Mouse (Mus musculus): ENCODE data around the gene Lrrc4.

The Lrrc4 gene

GRCm38 (mm10) chr6:28831011-28831853, at the start of gene Lrrc4:
Lrrc4 (minus strand) TSS chr6:28831747.
- DNase-seq (ENCODE audit: low spot score in 2 of 2), result no peak

GRCm38 (mm10) chr6:28880909-28881308, 49.4 kb upstream of the Lrrc4 start:
- no peak for DNase-seq (ENCODE audit: low spot score in 2 of 2)

- DNase-seq (ENCODE audit: low spot score in 2 of 2), result no peak
Measured at GRCm38 (mm10) chr6:28879315-28879714, 47.8 kb upstream of the Lrrc4 start.

- no peak for DNase-seq (ENCODE audit: low spot score in 2 of 2)
Measured at GRCm38 (mm10) chr6:28877945-28878666, 46.6 kb upstream of the Lrrc4 start.

DNA sequence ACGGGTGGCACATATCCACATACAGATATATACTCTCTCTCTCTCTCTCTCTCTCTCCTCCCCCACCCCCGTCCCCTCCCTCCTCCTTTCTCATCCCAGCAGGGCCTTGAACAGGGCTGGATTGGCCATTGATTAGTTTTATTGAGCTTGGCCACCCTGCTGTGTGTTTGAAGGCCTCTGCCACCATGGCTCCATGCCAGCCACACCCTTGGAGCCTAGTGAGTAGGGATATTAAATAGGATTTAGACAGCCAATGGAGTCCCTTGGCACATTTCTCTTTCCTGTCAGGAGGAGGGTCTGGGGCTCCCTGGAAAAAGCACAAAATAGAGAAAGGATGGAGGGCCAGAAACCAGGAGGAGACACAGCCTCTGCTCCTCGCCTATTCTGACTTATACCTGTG, 44.9 kb upstream of the Lrrc4 start:
- no peak for DNase-seq (ENCODE audit: low spot score in 2 of 2)

DNA sequence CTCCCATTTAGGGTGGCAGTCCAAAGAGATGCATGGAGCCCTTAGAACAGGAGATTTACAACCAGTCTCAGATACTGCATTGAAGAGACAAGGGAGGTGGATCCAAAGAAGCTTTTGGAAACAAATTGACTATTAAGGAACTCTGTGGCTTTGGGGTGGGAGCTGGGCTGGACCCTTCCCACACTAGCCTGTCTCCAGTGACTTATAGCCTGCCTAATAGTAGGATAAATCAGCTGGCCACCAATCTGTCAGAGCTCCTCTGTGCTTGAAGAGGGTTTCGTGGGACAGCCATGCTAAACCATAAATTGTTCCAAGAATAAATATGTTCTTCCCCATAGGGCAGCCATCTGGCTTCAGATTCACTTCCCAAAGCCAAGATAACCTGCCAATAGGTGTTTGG, 43.8 kb upstream of the Lrrc4 start:
- no peak for DNase-seq (ENCODE audit: low spot score in 2 of 2)

GRCm38 (mm10) chr6:28874759-28875158, 43.2 kb upstream of the Lrrc4 start:
- no peak for DNase-seq (ENCODE audit: low spot score in 2 of 2)

DNA sequence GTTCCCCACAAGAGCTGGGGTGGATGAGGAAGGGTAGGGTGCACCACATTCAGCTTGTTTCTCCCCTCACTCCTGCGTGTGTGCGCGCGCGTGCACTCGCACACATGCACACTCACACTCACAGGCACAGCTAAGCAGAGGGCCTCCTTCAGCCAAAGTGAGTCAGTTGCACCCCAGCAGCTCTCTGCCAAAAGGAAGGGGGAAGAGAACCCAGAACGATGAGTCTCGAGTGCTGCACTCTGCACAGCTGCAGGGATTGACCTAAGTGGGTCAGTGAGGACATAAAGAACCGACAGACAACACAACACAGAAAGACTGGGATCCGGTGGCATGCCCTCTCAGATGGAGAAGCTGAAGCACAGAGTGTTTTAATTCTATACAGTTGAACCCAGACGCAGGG, 42.5 kb upstream of the Lrrc4 start:
- DNase-seq (ENCODE audit: low spot score in 2 of 2), result no peak

DNA sequence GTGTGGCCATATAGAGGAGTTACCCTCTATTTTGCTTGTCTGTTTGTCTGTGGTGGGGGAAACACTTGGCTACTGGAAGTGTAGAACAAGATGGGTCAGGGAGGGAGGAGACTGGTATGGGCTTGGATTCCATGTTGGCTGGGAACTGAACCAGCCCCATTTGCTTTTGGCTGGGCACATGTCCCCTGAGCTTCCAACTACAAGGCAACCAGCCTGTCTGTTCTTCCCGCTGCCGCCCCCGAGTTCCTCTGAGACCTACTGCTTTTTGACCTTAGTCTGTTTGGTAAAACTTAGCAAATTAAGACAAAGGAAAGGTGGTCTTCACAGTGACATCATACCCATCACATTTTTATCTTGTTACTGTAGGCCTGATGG, 40.9 kb upstream of the Lrrc4 start:
- DNase-seq (ENCODE audit: low spot score in 2 of 2), result no peak

GRCm38 (mm10) chr6:28871725-28872420, 40.3 kb upstream of the Lrrc4 start:
- no peak for DNase-seq (ENCODE audit: low spot score in 2 of 2)

DNA sequence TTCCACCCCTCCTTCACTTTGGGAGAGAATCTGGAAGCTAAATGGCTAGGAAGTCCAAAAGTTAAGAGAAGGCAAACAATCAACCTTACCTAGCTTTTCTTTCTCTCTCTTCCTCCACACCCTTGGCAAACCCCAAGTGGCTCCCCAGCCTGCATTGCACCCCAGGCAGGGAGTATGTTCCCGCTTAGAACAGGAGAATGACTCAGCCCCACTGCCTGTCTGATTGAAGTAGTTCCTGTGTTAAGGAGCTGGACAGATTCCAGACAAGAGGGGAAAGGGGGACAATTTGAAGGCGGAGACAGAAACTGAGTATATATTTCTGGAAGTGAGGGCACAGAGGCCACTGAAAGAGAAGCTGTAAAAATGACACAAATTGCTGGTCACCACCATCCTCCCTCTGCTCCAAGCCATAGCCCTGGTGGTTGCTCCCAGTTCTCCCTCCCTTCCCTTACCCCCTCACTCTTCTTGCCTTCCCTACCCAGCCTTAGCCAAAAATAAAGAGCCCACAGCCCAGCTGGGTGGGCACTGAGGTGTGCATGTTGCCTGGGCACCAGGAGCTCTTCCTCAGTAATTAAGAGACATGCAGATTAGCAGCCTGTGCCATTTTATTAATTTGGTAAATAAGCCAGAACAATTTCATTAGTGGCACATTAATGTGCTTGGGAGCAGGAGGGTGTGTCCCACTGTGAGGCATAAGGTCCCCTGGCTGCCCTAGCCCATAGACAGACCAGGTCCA, 36.1 kb upstream of the Lrrc4 start:
- DNase-seq (ENCODE audit: low spot score in 2 of 2), result no peak

- DNase-seq (ENCODE audit: low spot score in 2 of 2), result no peak
Measured at GRCm38 (mm10) chr6:28866206-28866605, 34.7 kb upstream of the Lrrc4 start.

GRCm38 (mm10) chr6:28865112-28865511, 33.6 kb upstream of the Lrrc4 start:
- no peak for DNase-seq (ENCODE audit: low spot score in 2 of 2)

DNA sequence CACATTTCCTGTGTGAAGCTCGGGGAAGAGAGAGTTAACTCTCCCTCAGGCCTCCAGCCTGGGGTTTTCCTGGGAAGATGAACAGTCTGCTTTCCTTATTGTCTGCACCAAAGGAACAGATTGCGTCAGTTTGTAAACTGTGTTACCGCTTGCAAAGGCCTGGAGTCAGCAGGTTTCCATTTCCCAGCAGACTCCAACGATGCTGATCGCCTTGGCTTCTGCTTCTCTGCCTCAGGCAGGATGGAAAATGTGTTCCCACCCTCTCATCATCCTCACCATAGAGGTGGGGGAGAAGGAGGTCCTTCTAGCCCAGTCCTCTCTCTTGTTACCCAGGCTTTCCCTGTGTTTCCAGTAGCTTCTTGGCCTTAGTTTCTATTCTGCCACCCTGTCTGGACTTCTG, 33.1 kb upstream of the Lrrc4 start:
- no peak for DNase-seq (ENCODE audit: low spot score in 2 of 2)

- DNase-seq (ENCODE audit: low spot score in 2 of 2), result no peak
Measured at GRCm38 (mm10) chr6:28862304-28862703, 30.8 kb upstream of the Lrrc4 start.

DNA sequence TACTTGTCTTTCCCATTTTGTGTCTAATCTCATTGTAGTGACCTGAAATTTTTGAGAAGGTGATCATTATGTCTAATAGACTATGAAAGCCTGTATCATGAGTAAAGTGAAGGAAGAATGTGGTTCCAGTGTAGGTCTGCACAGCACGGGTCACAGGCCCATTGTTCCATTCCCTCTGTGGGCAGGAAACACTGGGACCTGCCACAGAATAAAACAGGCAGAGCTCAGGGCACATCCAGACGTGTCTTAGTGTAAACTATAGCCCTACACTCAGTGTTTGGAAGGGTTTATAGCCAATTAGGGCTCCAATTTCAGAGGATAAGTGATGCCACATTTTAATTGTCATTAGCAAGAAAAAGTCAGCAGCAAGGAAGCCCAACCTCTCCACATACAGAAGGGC, 29.4 kb upstream of the Lrrc4 start:
- DNase-seq (ENCODE audit: low spot score in 2 of 2), result no peak

DNA sequence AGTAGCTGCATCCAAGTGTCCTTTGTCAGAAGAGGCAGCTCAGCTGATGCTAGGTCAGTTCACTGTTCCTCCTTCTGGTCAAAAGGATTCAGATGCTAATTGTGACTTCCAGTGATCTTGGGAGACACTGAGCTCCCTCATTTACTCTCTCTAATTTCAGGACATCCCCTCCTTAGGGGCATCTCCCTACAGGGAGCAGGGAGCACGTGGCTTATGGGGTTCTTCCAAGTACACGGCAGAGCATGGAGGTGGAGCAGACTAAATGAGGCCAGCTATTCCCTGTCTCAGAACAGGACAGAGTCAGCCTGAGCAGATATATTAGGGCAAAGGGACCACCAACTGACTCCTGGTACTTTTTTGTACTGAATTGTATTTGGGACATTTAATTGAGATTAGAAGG, 28.9 kb upstream of the Lrrc4 start:
- DNase-seq (ENCODE audit: low spot score in 2 of 2), result no peak

GRCm38 (mm10) chr6:28859094-28859493, 27.5 kb upstream of the Lrrc4 start:
- no peak for DNase-seq (ENCODE audit: low spot score in 2 of 2)

DNA sequence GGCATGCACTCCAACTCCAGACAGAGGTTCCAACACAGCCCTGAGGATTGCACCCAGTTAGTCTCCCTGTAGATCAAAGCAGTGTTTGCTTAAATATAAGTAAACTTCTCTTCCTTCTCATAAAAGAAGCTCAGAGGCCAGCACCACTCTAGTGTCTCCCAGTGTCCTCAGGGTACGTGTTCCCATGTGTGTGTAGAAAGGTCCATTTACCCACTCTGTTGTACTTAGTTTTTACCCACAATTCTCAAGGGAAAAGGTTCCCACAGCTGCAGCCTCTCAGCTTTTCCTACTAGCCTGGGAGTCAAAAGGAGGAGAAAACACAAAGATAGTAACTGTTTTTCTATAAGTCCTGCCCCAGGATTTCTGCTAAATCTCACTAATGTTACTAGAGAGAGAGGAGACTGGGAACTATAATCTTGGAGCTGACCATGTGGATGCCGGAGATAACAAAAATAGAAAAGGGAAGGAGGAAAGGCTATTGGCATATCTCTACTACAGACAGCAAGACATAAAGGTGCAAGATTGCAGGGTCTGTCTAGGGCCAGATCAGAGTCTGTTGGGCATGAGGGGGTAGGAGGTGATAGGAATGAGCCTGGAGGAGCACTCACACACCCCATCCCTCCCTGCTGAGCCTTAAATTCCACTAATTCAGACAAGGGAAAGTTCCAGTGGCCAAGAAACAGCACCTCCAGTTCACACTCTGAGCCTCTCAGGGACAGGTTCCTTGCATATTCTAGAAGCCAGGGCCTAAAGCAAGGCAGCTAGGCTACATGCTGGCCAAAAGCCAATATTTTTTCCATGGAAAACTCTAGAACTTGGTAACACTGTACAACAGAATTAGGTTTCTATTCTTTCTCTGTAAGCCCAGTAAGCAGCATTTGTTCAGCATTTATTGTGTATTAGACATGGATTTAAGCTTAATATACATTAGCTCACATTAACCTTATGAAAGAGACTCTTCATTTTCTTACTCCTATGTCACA, 25.9 kb upstream of the Lrrc4 start:
- no peak for DNase-seq (ENCODE audit: low spot score in 2 of 2)

GRCm38 (mm10) chr6:28856789-28857188, 25.2 kb upstream of the Lrrc4 start:
- no peak for DNase-seq (ENCODE audit: low spot score in 2 of 2)

GRCm38 (mm10) chr6:28855442-28855841, 23.9 kb upstream of the Lrrc4 start:
- no peak for DNase-seq (ENCODE audit: low spot score in 2 of 2)
